Mouse (Mus musculus) embryonic facial prominence, embryonic 15.5 days (tissue): ENCODE results near the gene Myo18b. TPM values are rescaled to one million over a fixed set of nuclear protein-coding genes. Genes with fewer than 3 reads are reported as not detected.

Experiments used
- ATAC-seq: fragments of 200-750 bp; cut with Nextera tagmentation; 2 replicates; pipeline ENCODE4 v1.8.0; 2017; ENCODE audit warnings: low read depth, moderate TSS enrichment; ENCODE audit not compliant: insufficient number of reproducible peaks, low FRiP score, low TSS enrichment
- H3K27ac ChIP-seq: fragments of 300-500 bp; sonication (generic); replicated peaks from 2 replicates; pipeline ENCODE4 v1.5.1; 2015; ENCODE audit warnings: mild to moderate bottlenecking, inconsistent platforms
- H3K27me3 ChIP-seq: fragments of 300-500 bp; sonication (generic); 2 replicates; pipeline ENCODE4 v1.6.1; 2015; ENCODE audit warnings: inconsistent platforms
- H3K36me3 ChIP-seq: fragments of 300-500 bp; sonication (generic); 2 replicates; pipeline ENCODE4 v1.6.1; 2015; ENCODE audit warnings: mild to moderate bottlenecking, inconsistent platforms
- H3K4me1 ChIP-seq: fragments of 300-500 bp; sonication (generic); 2 replicates; pipeline ENCODE4 v1.6.1; 2015; ENCODE audit warnings: inconsistent platforms
- H3K4me2 ChIP-seq: fragments of 300-500 bp; sonication (generic); replicated peaks from 2 replicates; pipeline ENCODE4 v1.6.1; 2015; ENCODE audit warnings: mild to moderate bottlenecking, inconsistent platforms
- H3K4me3 ChIP-seq: fragments of 300-500 bp; sonication (generic); replicated peaks from 2 replicates; pipeline ENCODE4 v1.5.1; 2015; ENCODE audit warnings: mild to moderate bottlenecking, inconsistent platforms
- H3K9ac ChIP-seq: fragments of 300-500 bp; sonication (generic); 2 replicates; pipeline ENCODE4 v1.6.1; 2015; ENCODE audit warnings: inconsistent platforms
- H3K9me3 ChIP-seq: fragments of 300-500 bp; sonication (generic); replicated peaks from 2 replicates; pipeline ENCODE4 v1.6.1; 2016; ENCODE audit warnings: inconsistent platforms
- WGBS: fragments of 180-500 bp; shearing (Covaris S2); methylation state at CpG from one replicate; pipeline ENCODE4 v1.1.7; 2015; 5-methylcytosine and 5-hydroxymethylcytosine counted together
- polyA plus RNA-seq: library from polyadenylated mRNA; unstranded; fragments of >200 nt; fragmentation: Nextera tagmentation; extraction: Ambion mirVana; gene quantifications from 2 replicates; pipeline ENCODE4 v1.2.1, GENCODE M21; 2015

The Myo18b gene
- polyA plus RNA-seq, 1 experiment from 2014 or later: 2.6 TPM

DNA sequence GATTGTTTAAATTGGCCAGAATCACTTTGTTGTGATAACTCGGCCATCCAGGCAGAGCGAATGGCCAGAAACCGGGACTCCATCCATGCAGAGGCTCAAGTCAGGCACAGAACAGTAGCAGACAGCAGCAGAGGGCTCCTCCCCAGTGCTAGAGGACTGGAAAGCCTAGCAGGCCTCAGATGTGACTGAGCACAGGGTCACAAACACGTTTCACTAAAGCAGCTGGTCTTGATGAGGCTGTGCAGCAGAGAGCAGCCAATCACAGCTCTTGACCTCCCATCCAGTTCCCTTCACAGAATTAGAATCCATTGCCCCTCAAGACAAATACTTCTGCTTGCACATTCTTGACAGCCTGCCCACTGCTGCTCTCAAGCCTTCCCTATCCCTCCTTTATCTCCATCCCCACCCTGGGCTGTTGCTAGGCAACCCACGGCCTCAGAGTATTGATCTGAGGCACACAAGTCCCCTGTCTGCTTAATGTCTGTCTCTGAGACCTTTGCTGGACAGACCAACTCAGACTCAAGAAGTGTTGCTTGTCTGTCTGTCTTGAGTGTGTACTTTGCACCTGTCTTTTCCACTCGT lies 52.4 kb downstream of the Myo18b start:
- no peak for ATAC-seq
- 50% methylated on average over 6 of the region's 6 CpGs for WGBS

DNA sequence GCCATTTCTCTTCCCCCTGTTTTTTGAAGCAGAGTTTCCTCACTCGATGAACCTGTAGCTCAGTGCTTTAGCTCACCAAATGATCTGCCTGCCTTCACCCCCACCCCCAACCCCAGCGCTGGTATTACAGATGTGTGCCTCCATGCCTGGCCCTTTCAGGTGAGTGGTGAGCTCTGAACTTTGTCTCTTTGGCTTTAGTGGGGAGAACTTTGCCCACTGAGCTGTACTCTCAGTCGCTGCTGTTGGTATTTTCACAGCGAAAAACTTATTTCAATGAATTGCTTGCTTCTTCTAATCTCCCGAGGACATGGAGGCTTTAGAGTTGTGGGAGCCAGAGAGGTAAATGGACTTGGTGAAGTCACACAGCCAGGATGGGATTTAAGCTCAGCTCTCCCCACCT lies 53.5 kb downstream of the Myo18b start:
- H3K27me3 ChIP-seq: peaks cover 13% of the 10 kb centered on the region; the same call in 1 of the 2 replicates
- no peak for ATAC-seq
- no peak overlapping the region for H3K27ac ChIP-seq
- WGBS: 87% methylated on average over 5 of the region's 5 CpGs
- H3K4me1 ChIP-seq: no peaks in the 10 kb centered on the region
- no peak overlapping the region for H3K9ac ChIP-seq
- no peaks in the 10 kb centered on the region for H3K36me3 ChIP-seq
- no peak overlapping the region for H3K4me3 ChIP-seq
- H3K4me2 ChIP-seq: no peak overlapping the region
- H3K9me3 ChIP-seq: no peaks in the 10 kb centered on the region

More for the DNA sequence above, 52.4 kb downstream of the Myo18b start:
- Histone ChIP-seq H3K9me3 (no peaks in the 10 kb centered on the region), H3K27me3 (peaks cover 13% of the 10 kb centered on the region; the same call in 1 of the 2 replicates), H3K4me2 (no peak overlapping the region), H3K36me3 (no peaks in the 10 kb centered on the region), H3K4me1 (peaks cover 8% of the 10 kb centered on the region), H3K27ac (no peak overlapping the region), H3K9ac (no peak overlapping the region), H3K4me3 (no peak overlapping the region)

DNA sequence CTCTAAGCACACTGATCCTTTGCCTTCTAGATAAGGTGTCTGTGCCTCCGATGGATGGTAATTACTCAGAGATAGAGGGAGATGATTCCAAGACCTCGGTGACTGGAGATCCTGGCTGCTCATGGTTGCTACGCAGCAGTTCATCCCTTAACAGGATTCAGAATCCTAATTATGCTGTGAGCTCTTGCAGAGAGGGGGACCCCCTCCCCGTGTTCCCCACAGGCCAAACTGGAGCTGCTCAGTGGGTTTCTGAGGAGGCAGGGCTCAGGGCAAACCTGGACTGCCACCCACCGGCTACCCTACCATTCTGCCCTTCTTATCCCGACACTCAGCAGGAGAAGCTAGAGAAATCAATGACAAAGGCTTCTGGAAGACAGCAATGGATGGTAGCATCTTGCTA lies 54.3 kb downstream of the Myo18b start:
- Histone ChIP-seq H3K36me3 (no peaks in the 10 kb centered on the region), H3K9me3 (no peaks in the 10 kb centered on the region), H3K4me1 (no peaks in the 10 kb centered on the region), H3K27ac (no peak overlapping the region), H3K9ac (no peak overlapping the region), H3K4me3 (no peak overlapping the region), H3K4me2 (no peak overlapping the region), H3K27me3 (0 out of 2 replicates have a peak, but pooled peaks cover 9% of the 10 kb centered on the region)
- ATAC-seq: no peak
- WGBS: 51% methylated on average over 6 of the region's 6 CpGs

DNA sequence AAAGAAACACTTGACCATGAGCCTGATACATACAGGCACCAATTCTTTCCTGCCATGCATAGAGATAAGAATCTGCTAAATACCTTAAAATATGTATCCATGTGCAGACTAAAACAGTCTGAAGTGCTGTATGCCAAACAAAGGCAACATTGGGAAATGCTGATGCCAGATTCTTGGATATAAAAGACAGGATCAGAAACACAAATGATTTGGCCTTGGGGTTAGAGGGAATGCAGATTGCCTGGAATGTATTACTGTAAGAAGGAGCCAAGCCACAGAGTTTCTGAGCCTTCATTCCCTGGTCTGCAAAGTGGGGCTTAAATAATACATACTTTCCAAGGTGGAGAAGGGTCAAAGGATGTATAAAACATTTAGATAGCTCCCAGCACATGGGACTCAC lies 61.3 kb downstream of the Myo18b start:
- Histone ChIP-seq H3K36me3 (no peaks in the 10 kb centered on the region), H3K27me3 (no peaks in the 10 kb centered on the region), H3K4me2 (no peak overlapping the region), H3K27ac (no peak overlapping the region), H3K4me3 (no peak overlapping the region), H3K4me1 (peaks cover 4% of the 10 kb centered on the region; the same call in 1 of the 2 replicates), H3K9me3 (no peaks in the 10 kb centered on the region), H3K9ac (no peak overlapping the region)
- ATAC-seq: no peak

DNA sequence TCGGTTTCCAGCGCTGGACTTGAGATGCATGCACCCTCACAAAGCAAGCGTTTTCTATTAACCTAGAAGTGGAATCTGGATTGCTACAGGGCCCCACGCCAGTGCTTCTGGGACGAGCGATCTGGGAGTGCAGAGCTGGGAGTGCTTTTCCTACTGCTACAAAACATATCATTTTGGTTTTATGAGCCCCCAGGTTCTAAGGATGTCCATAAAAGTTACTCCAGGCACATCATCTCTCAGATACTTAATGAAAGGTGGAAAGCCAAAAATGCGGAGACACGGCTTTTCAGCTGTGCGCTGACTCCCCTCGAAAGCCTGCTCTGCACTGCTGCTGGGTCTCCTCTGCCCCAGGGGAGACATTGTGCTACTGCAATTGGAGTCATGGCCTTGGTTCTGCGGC lies 62.3 kb downstream of the Myo18b start:
- H3K4me3 ChIP-seq: no peak overlapping the region
- 61% methylated on average over 11 of the region's 11 CpGs for WGBS
- H3K9ac ChIP-seq: no peak overlapping the region
- no peaks in the 10 kb centered on the region for H3K36me3 ChIP-seq
- H3K27ac ChIP-seq: no peak overlapping the region
- no peaks in the 10 kb centered on the region for H3K9me3 ChIP-seq
- H3K4me2 ChIP-seq: no peak overlapping the region
- no peaks in the 10 kb centered on the region for H3K27me3 ChIP-seq
- H3K4me1 ChIP-seq: peaks cover 4% of the 10 kb centered on the region; the same call in 1 of the 2 replicates
- no peak for ATAC-seq

DNA sequence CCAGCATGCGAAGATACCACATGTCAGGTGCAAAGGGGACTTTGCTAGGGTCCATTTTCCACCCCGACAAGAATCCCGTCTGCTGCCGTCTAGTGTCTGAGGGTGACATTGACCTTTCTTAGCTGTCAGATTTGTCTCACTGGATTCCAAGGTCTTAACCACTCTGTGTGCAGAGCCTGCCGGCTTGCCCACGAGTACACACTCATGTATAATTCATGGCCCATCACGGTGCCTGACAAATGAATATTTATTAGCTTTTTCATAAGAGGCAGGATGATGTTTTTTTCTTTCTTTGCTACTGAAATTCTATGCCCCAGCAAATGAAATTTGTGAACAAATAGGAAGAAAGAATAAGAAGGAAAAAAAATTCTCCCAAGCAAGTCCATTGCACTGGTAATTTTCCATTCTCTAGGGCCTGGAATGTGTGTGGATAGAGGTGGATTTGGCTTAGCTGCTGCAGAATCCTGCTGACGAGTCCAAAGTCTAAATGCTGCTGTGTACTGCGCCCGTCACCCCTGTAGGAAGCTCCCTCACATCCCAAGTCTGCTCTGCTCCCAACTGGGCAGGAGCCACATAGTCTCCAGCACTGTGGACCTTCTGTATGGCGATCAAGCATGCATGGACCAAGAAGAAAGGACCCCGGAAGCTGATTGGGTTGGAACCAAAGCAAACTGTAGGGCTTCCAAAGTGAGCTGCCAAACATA lies 70.9 kb downstream of the Myo18b start:
- H3K4me1 ChIP-seq: no peaks in the 10 kb centered on the region
- H3K9ac ChIP-seq: no peak overlapping the region
- no peak overlapping the region for H3K27ac ChIP-seq
- no peaks in the 10 kb centered on the region for H3K9me3 ChIP-seq
- WGBS: 67% methylated on average over 12 of the region's 12 CpGs
- H3K4me2 ChIP-seq: no peak overlapping the region
- no peak overlapping the region for H3K4me3 ChIP-seq
- no peak for ATAC-seq
- no peaks in the 10 kb centered on the region for H3K36me3 ChIP-seq
- no peaks in the 10 kb centered on the region for H3K27me3 ChIP-seq

DNA sequence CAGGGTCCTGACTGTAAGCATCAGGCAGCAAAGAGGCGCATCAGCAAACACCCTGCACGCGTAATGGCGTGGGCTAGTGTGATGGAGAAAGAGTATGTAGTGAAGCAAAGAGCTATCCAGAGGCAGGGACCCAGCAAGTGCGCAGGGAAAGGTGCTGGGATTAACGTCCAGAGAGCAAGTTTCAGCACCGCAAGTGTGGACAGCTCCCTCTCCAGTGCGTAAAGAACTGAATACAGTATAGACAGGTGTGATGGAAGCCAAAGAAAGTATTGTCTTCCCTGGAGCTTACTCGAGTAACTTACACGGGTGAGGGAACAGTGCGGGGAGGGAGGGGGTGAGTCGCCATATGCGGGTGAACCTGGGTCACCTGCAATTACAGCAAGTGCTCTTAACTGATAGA lies 71.8 kb downstream of the Myo18b start:
- H3K4me3 ChIP-seq: no peak overlapping the region
- WGBS: 32% methylated on average over 13 of the region's 13 CpGs

DNA sequence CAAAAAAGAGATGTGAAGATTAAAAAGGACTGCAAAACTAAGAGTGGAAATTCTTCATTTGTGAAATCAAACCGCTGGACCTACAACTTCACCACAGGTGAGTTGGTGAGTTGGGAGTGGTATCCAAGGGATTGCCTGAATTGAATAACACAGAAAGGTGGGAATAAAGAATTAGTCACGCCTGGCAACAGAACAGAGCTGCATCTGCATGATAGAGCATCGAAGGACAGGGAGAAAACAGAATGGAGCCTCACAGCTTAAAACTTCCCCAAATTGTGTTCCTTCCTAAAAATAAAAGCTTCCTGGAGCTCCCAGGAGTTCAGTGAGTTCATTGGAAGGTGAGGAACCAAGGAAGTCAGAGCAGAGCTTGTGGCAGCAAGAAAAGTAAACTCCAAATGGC lies 73.7 kb downstream of the Myo18b start:
- Histone ChIP-seq H3K36me3 (no peaks in the 10 kb centered on the region), H3K4me1 (no peaks in the 10 kb centered on the region), H3K9ac (no peak overlapping the region), H3K27ac (no peak overlapping the region), H3K4me3 (no peak overlapping the region), H3K27me3 (no peaks in the 10 kb centered on the region), H3K4me2 (no peak overlapping the region), H3K9me3 (no peaks in the 10 kb centered on the region)
- 55% methylated on average over 3 of the region's 3 CpGs for WGBS
- ATAC-seq: no peak

More for the DNA sequence above, 71.8 kb downstream of the Myo18b start:
- Histone ChIP-seq H3K9ac (no peak overlapping the region), H3K4me1 (no peaks in the 10 kb centered on the region), H3K27ac (no peak overlapping the region), H3K36me3 (no peaks in the 10 kb centered on the region), H3K4me2 (no peak overlapping the region), H3K9me3 (no peaks in the 10 kb centered on the region), H3K27me3 (no peaks in the 10 kb centered on the region)
- ATAC-seq: no peak

DNA sequence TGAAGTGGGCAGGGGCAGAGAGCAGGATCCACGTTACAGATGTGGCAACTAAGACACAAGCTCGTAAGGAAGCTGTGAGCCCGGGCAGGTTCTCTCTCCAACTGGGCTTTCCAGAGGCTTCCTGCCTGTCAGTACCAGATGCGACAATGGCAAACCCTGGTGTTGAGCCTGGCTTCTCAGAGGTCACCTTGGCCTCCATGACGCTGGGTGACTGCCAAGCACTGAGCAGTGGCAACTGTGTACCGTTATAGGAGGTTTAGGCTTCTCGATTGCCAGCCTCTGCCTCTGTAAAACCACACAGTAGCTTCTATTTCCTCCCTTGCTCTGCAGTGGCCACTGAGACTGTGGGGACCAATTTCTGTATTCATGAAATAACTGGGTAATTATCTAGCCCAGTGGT lies 81.1 kb downstream of the Myo18b start:
- H3K9me3 ChIP-seq: no peaks in the 10 kb centered on the region
- H3K4me1 ChIP-seq: no peaks in the 10 kb centered on the region
- 78% methylated on average over 7 of the region's 7 CpGs for WGBS
- H3K36me3 ChIP-seq: no peaks in the 10 kb centered on the region
- ATAC-seq: no peak
- no peak overlapping the region for H3K9ac ChIP-seq
- H3K4me2 ChIP-seq: no peak overlapping the region
- no peak overlapping the region for H3K27ac ChIP-seq
- no peaks in the 10 kb centered on the region for H3K27me3 ChIP-seq
- no peak overlapping the region for H3K4me3 ChIP-seq

DNA sequence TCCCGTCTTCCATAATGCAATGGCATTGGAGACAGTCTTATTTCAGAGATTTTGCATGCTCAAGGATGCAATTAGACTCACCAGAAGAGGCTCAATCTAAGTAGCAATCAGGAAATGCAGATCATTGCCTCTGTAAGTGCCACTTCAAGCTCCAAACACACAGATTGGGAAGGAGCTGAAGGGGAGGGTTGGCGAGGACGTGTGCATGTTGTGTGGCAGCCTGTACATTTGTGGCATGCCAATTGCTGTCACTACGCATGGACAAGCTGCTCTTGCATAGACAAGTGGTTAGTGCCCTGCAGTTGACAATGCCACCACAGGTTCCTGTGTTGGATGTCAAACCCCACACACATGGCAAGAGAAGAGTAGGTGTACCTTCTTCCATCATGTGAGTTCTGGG lies 88.5 kb downstream of the Myo18b start:
- ATAC-seq: no peak
- Histone ChIP-seq H3K27ac (no peak overlapping the region), H3K4me3 (no peak overlapping the region), H3K4me1 (no peaks in the 10 kb centered on the region), H3K36me3 (no peaks in the 10 kb centered on the region), H3K9me3 (no peaks in the 10 kb centered on the region), H3K9ac (no peak overlapping the region), H3K4me2 (no peak overlapping the region), H3K27me3 (no peaks in the 10 kb centered on the region)
- 89% methylated on average over 4 of the region's 4 CpGs for WGBS

DNA sequence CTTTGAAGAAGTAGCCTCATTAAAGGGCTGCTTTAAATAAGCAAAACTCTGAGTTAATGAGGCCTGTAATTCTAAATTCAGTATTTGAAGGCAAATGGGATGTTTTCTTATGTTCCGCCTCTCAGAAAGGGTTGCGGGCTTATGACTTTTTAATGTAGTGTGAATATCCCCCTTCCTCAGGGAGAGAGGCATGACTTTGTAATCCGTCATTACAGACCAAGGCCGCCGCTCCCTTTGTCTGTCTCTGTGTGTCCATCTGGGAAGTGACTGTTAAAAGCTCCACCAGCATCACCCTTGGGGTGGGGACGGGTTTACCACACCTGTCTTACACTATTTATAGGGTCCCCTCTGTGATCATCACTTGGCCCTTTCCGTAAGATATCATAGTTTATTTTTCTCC lies 100.1 kb downstream of the Myo18b start:
- WGBS: 79% methylated on average over 7 of the region's 7 CpGs
- H3K9me3 ChIP-seq: no peaks in the 10 kb centered on the region
- no peak for ATAC-seq
- H3K4me1 ChIP-seq: no peaks in the 10 kb centered on the region
- H3K36me3 ChIP-seq: no peaks in the 10 kb centered on the region
- H3K4me2 ChIP-seq: no peak overlapping the region
- H3K9ac ChIP-seq: no peak overlapping the region
- no peaks in the 10 kb centered on the region; the same call in 1 of the 2 replicates for H3K27me3 ChIP-seq
- no peak overlapping the region for H3K27ac ChIP-seq
- no peak overlapping the region for H3K4me3 ChIP-seq
